Mouse (Mus musculus): ENCODE results near the gene Lce3e.

Lce3e gene

DNA sequence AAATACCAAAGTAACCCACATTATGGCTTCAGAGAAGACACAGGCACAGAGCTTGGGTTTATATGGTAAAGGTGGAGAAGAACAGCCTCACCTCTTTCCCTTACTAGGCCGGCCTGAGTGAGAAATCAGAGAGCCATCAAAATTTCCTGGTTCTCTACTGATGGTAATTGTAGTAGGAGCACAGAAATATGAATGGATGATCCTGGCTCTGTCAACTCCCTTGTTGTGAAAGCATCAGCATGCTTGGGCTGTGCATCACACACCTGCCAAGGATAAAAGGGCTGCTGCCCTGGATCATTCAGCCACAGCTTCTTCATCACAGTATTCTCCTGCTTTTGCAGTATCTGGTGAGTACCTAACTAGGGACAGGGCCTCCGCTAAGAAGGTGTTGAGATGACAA, at the start of gene Lce3e:
TSS of gene Lce3e (plus strand) at position 301 of the 400 bp plus-strand sequence.
- DNase-seq = no peak

DNA sequence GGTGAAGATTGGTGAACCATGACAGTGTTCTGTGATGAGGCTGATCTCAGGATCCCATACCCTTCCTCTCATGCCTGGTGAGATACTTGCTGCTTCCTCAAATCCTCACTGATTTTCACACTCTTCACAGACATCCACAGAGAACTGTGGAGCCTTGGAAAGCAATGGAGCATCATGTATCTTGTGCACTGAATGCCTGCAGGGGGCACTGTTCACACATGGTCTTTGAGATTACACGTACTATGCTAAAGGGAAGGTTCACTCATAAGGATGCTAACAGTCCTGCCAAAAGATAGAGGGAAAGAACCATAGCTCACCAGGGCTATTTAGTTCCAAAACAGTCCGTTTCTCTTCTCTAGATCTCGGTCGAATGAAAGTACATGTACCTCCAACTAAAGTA, 46.5 kb upstream of the Lce3e start:
- DNase-seq = no peak

DNA sequence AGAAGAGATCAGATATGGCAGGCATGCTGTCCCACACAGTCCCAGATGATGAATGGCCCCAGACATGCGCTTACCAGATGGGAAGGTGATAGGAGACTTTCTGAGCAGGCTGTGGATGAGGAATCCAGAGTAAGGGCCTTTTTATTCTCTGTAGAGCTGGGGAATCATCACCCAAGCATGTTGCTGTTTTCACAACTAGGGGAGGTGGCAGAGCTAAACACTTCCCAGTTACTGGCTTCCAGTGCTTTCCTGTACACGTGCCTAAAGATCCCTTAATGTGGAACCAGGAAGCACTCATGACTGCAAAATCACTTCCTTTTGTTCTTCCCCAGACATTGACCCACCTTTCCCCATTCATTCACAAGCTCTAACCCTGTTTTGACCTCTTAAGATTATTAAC, 40.7 kb upstream of the Lce3e start, which contains the start of gene Lce3a:
TSS of gene Lce3a (minus strand) at position 101 of the 400 bp plus-strand sequence.
- DNase-seq = no peak

DNA sequence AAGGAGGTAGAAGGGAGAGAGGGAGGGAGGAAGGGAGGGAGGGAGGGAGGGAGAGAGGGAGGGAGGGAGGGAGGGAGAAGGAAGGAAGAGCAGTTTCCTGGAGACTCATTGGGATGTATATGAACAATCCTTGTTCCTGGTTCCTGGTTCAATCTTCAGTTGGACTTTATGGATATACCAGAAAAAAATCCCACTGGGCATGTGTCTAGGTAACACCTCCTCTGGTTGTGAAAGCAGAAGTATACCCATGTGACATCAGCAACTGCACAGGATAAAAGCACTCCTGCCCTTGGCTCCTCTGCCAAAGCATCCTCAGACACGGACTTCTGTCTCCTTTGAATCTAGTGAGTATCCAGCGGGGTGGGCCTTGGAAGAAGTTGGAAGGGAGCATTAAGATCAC, 34.2 kb upstream of the Lce3e start, which contains the start of gene Lce3b:
TSS of gene Lce3b (plus strand) at position 301 of the 400 bp plus-strand sequence.
- DNase-seq = no peak

DNA sequence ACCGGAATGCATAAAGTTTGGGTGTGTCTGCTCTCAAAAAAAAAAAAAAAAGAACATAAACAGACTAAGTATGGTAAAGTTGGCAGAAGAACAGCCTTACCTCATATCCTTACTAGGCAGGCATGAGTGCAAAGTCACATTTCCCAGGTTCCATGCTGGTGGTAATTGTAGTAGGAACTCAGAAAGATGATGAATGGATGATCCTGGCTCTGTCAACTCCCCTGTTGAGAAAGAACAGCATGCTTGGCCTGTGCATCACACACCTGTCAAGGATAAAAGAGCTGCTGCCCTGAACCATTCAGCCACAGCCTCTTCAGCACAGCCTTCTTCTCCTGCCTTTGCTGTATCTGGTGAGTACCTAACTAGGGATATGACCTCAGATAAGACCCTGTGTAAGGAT, 22.7 kb upstream of the Lce3e start, which contains the start of gene Lce3c:
TSS of gene Lce3c (plus strand) at position 301 of the 400 bp plus-strand sequence.
- DNase-seq = no peak

DNA sequence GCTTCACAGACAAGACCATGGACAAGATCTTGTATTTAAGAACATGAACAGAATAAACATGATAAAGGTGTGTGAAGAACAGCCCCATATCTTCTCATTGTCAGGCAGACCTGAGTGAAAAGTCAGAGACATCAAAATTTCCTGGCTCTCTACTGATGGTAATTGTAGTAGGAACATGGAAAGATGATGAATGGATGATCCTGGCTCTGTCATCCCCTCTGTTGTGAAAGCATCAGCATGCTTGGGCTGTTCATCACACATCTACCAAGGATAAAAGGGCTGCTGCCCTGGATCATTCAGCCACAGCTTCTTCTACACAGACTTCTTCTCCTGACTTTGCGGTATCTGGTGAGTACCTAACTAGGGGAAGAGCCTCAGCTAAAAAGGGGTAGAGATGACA, 9.8 kb upstream of the Lce3e start, which contains the start of gene Lce3d:
TSS of gene Lce3d (plus strand) at position 301 of the 400 bp plus-strand sequence.
- DNase-seq = no peak

DNA sequence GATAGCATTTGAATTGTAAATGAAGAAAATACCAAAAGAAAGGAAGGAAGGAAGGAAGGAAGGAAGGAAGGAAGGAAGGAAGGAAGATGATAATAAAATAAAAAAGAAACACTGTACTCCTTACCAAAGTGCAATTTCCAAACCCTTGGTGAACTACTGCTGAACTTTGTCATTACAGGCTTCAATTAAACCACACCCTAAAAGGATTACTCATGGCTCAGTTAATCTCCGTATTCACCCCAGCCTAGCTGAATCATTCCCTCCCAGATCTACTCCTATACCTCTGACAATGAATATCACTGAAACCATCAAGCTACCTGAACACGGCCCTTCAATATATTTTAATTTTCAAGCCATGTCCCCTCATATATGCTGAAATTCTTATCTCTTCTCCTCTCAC, 11.6 kb downstream of the Lce3e start:
- DNase-seq = no peak

DNA sequence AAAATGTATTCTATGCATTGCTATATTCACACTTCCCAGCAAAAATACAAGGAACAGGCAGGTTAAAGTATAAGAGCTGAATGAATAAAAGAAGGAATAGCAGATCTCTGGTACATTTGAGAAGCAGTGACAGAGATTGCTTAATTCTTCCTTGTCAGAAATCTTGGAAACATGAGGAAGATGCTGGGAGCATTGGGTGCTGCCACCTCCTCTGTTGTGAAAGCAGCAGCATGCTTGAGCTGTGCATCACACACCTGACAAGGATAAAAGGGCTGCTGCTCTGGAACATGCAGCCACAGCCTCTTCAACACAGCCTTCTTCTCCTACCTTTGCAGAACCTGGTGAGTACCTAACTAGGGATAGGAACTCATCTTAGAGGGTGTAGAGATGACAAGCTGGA, 25.1 kb downstream of the Lce3e start, which contains the start of gene Lce3f:
TSS of gene Lce3f (plus strand) at position 301 of the 400 bp plus-strand sequence.
- no peak for DNase-seq

DNA sequence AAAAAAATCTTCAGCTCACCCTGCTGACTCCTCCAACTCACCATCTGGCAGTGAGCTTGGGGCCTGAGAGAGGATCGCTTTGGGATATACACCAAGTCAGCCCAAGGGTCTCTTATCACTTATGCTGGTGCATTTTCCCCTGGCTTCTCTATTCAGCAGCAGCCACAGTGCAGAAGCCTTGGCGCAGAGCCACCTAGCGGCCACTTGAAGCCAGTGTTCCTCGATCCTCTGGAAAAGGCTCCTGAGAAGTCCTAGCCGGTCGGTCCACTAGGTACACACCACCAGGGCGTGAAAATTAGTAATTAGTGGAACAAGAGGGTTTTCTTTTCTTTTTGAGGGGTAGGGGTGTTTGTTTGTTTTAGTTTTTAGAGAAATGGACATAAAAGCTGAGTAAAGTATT, 31.8 kb downstream of the Lce3e start:
- DNase-seq = peak; percentile 70

DNA sequence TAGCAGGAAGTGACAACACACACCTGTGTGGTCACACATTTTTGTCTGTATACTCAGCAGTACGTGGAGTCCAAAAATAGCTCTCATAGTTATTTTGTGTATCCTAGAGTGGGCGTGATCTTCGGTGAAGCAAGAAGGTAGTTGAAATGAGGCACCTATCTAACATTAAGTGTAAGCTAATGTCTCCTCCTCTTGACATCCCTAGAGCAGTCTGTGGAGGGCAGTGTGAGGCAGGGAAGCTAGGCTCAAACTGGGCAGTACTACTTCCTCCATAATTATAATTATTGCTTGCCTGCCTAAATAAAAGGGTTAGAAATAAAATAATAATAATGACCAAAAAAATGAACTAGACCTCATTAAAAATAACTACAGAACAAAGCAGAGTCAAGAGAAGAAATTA, 33.8 kb downstream of the Lce3e start:
- DNase-seq = no peak

DNA sequence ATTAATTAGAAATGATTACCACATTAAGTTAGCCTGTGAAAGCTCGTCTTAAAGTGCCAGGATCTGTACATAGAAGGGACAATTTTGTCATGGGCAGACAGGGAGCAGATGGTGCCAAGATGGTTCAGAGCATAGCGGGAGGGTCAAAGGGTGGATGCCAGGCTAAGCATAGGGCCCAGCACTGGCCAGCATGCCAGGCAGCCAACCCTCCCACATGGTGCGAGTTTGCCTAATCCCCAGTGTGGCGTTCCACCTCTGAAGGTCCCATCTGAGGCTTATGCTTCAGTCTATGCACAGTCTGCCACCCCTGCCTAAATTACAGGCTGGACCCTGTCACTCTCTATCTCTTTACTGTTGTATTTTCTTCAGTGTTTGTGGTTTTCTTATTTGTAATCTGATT, 36.0 kb downstream of the Lce3e start:
- no peak for DNase-seq

DNA sequence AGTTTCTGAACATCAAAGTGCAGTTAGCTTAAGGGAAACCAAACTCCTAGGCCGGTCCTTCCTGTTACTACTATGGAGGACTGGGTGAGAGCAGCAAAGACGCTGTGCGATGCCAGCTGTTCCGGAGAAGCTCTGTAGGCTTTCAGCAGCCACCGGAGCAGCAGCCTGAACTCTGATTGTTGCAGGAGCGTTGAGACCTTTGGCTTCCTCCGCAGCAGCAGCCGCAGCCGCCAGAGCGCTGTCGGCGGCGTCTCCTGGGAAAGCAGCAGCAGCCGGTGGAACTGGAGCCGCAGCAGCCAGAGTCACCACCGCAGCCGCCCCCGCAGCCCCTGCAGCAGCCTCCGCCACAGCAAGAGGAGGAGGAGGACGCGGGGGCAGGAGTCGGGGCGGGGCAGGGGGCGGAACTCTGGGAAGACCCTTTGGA, 47.5 kb downstream of the Lce3e start:
- DNase-seq = peak; percentile 4

DNA sequence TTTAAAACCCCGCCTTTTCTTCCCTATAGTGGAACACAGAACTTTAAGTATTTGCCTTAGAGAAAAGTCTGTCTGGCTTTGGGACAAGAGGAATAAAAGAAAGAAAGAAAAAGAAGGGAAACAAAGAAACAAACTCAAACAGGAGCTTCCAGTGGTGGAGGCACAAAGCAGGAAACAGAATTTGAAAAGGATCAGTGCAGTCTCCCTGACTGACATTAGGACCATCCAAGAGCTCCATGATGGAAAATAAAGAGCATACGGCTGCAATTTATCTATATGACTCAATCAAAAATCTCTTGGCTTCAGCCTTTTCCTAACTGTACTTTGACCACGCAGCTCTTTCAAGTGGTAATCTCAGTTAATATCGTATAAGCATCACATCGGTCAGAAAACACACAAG, 48.0 kb downstream of the Lce3e start:
- no peak for DNase-seq

DNA sequence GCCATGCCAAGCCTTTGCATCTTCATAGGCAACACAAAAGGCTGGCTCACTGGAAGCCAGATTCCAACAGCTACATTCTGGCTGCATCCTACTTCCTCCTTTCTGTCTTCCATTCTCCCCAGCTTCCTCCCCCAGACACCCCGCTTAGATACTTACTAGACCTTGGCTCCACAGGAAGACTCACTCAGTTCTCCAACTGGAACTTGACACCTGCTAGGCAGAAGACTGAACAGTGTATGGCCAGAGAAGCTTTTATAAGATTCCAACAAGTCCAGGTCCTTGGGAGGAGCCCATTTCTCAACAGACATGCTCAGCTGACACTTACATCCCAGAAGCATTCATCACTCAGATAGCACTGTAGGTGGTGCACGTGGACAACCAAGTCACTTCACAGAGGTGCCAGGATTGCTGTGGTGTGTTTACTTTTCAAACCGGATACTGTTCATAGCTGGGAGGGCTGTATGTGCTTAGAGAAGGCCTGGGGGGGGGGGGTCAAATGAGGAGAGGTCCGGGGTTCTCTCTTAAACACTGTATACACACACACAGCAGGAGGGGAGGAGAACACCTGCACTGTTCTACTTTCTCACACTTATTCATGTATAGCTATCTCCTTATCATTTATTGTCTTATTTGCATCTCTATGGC, 48.7 kb downstream of the Lce3e start, which contains the start of gene Crct1:
TSS of gene Crct1 (minus strand) at position 228 of the 645 bp plus-strand sequence.
- DNase-seq = no peak

Measured in lung, postnatal 14 days (tissue).